8 mouse cellular contexts compared by ENCODE assay signal in genomic region chr12:15815170-15815575, GRCm38 (mm10). TPM values are rescaled to one million over a fixed set of nuclear protein-coding genes. Genes with fewer than 3 reads are reported as not detected.
A peak's percentile ranks its signal among the peaks of the same experiment; 100 is the strongest.
DNase-seq lines count a peak whose midpoint lies in the region; ATAC-seq and TF ChIP-seq lines count a peak whose summit lies in the region.

No protein-coding gene starts in this region.

- H3K4me1 ChIP-seq in MEL (ENCODE audit: control insufficient read depth in 1 of 2, insufficient read depth in 2 of 2, low read length in 2 of 2) = peaks cover 0 to 9% of the 10 kb centered on the region in 2 experiments
- H3K4me1 ChIP-seq in embryonic fibroblast, embryonic 13.5 days (ENCODE audit: control insufficient read depth, insufficient read depth, low read length) = peaks cover 8% of the 10 kb centered on the region
- H3K4me1 ChIP-seq in hindbrain, embryonic 11.5 days (replicated peaks; ENCODE audit: control insufficient read depth, insufficient read depth, low read length) = peaks cover 3% of the 10 kb centered on the region; the same call in 1 of the 2 replicates
- H3K4me1 ChIP-seq in limb, embryonic 10.5 days = peaks cover 33% of the 10 kb centered on the region
- peaks cover 27% of the 10 kb centered on the region for H3K4me1 ChIP-seq in midbrain, embryonic 12.5 days

- peak; percentile 91 for DNase-seq in heart, adult 11 months
- no peak for DNase-seq in heart, postnatal 25 days (ENCODE audit: low spot score)
- peak; percentile 67 for DNase-seq in MEL (ENCODE audit: low read depth, low spot score)
- DNase-seq in hindbrain, embryonic 11.5 days (ENCODE audit: low spot score) = peak; percentile 74
- peak; percentile 68 for DNase-seq in limb, embryonic 10.5 days (ENCODE audit: low spot score)
- peak; percentile 65 for DNase-seq in thymus, postnatal 14 days

- H3K9ac ChIP-seq in MEL (ENCODE audit: control insufficient read depth, low read depth, low read length, poor library complexity, severe bottlenecking) = peak overlapping the region; percentile 95
- peak overlapping the region; percentile 90 for H3K9ac ChIP-seq in hindbrain, embryonic 11.5 days (ENCODE audit: low read depth, low read length)
- H3K9ac ChIP-seq in midbrain, embryonic 12.5 days (replicated peaks) = peak overlapping the region; percentile 97

- no peak for TF ChIP-seq RAD21 in MEL (IDR thresholded peaks at IDR 0.05; ENCODE audit: low read depth, low read length)

- H3K9me3 ChIP-seq in MEL (replicated peaks; ENCODE audit: insufficient read depth, low read length) = no peaks in the 10 kb centered on the region
- no peaks in the 10 kb centered on the region for H3K9me3 ChIP-seq in hindbrain, embryonic 11.5 days (ENCODE audit: control insufficient read depth, low read length)
- no peaks in the 10 kb centered on the region for H3K9me3 ChIP-seq in limb, embryonic 10.5 days (replicated peaks)
- no peaks in the 10 kb centered on the region for H3K9me3 ChIP-seq in midbrain, embryonic 12.5 days

- H3K79me2 ChIP-seq in MEL (ENCODE audit: control insufficient read depth, insufficient read depth, low read length, poor library complexity) = peaks cover 55% of the 10 kb centered on the region

- peaks cover 0 to 8% of the 10 kb centered on the region in 2 experiments; a peak in 3 of 4 replicates for H3K36me3 ChIP-seq in MEL (ENCODE audit: control insufficient read depth in 1 of 2, insufficient read depth in 2 of 2, low read length in 2 of 2)
- H3K36me3 ChIP-seq in hindbrain, embryonic 11.5 days (ENCODE audit: control insufficient read depth, insufficient read depth, low read length) = no peaks in the 10 kb centered on the region
- no peaks in the 10 kb centered on the region for H3K36me3 ChIP-seq in limb, embryonic 10.5 days
- no peaks in the 10 kb centered on the region for H3K36me3 ChIP-seq in midbrain, embryonic 12.5 days

- intact Hi-C loops in heart, postnatal 25 days (cut with DNase I) = loop anchor here (1.0 to 10.0 kb wide), 3 partner anchors 200 to 372 kb away; no protein-coding TSS in a partner anchor

- peak overlapping the region; percentile 61 for H3K27ac ChIP-seq in MEL (ENCODE audit: control insufficient read depth, low read depth, low read length)
- H3K27ac ChIP-seq in embryonic fibroblast, embryonic 13.5 days (ENCODE audit: insufficient read depth, low read length) = peak overlapping the region; percentile 89
- peak overlapping the region; percentile 94 for H3K27ac ChIP-seq in hindbrain, embryonic 11.5 days (ENCODE audit: low read depth, low read length)
- H3K27ac ChIP-seq in limb, embryonic 10.5 days = peak overlapping the region; percentile 97
- peak overlapping the region; percentile 95 for H3K27ac ChIP-seq in midbrain, embryonic 12.5 days (replicated peaks)

- WGBS in hindbrain, embryonic 11.5 days = under 1% methylated on average over 23 of the region's 23 CpGs
- WGBS in limb, embryonic 10.5 days = under 1% methylated on average over 23 of the region's 23 CpGs
- under 1% methylated on average over 23 of the region's 23 CpGs for WGBS in midbrain, embryonic 12.5 days

- ATAC-seq in hindbrain, embryonic 11.5 days (ENCODE audit: low FRiP score) = no peak
- ATAC-seq in midbrain, embryonic 12.5 days (ENCODE audit: low FRiP score, low read depth) = no peak

- peak overlapping the region; percentile 61 for H3K4me2 ChIP-seq in hindbrain, embryonic 11.5 days (replicated peaks; ENCODE audit: low read depth, low read length)
- peak overlapping the region; percentile 61 for H3K4me2 ChIP-seq in midbrain, embryonic 12.5 days (replicated peaks)

- peak overlapping the region; percentile 97 to 98 for H3K4me3 ChIP-seq in MEL (ENCODE audit: control insufficient read depth in 1 of 2, insufficient read depth in 1 of 2, low read depth in 2 of 2, low read length in 2 of 2)
- peak overlapping the region; percentile 89 for H3K4me3 ChIP-seq in embryonic fibroblast, embryonic 13.5 days (ENCODE audit: insufficient read depth, low read length)
- peak overlapping the region; percentile 79 for H3K4me3 ChIP-seq in hindbrain, embryonic 11.5 days (ENCODE audit: low read depth, low read length)
- H3K4me3 ChIP-seq in limb, embryonic 10.5 days = peak overlapping the region; percentile 81
- H3K4me3 ChIP-seq in midbrain, embryonic 12.5 days = peak overlapping the region; percentile 79

- H3K27me3 ChIP-seq in MEL (ENCODE audit: control insufficient read depth in 1 of 2, insufficient read depth in 2 of 2, low read length in 2 of 2) = no peaks in the 10 kb centered on the region
- H3K27me3 ChIP-seq in hindbrain, embryonic 11.5 days (ENCODE audit: control insufficient read depth, insufficient read depth, low read length) = no peaks in the 10 kb centered on the region
- no peaks in the 10 kb centered on the region for H3K27me3 ChIP-seq in limb, embryonic 10.5 days (ENCODE audit: low read depth, poor library complexity, severe bottlenecking)
- no peaks in the 10 kb centered on the region for H3K27me3 ChIP-seq in midbrain, embryonic 12.5 days

- TF ChIP-seq POLR2A in MEL (IDR thresholded peaks at IDR 0.05; ENCODE audit: control insufficient read depth in 1 of 2, insufficient read depth in 1 of 2, low read depth in 1 of 2, low read length in 2 of 2, poor library complexity in 1 of 2) = no peak
- TF ChIP-seq POLR2A in embryonic fibroblast, embryonic 13.5 days (IDR thresholded peaks at IDR 0.05; ENCODE audit: low read depth, low read length) = no peak

- TF ChIP-seq CTCF in MEL (IDR thresholded peaks at IDR 0.05 in 2 of 3, conservative IDR thresholded peaks at IDR 0.05 in 1 of 3; ENCODE audit: control insufficient read depth in 1 of 3, insufficient read depth in 1 of 3, low read depth in 2 of 3, low read length in 3 of 3, poor library complexity in 1 of 3, severe bottlenecking in 1 of 3) = no peak
- no peak for TF ChIP-seq CTCF in embryonic fibroblast, embryonic 13.5 days (IDR thresholded peaks at IDR 0.05; ENCODE audit: borderline replicate concordance, insufficient read depth, low read length)

- TF ChIP-seq EP300 in MEL (IDR thresholded peaks at IDR 0.05; ENCODE audit: low read depth in 1 of 2, low read length in 2 of 2) = no peak

TF ChIP-seq in MEL, 35 proteins besides CTCF, POLR2A, EP300 and RAD21:
- TF ChIP-seq MXI1 (IDR thresholded peaks at IDR 0.05; ENCODE audit: low read depth, low read length) = peak; percentile 70; the same call in 1 of the 2 replicates
- TF ChIP-seq NELFE (IDR thresholded peaks at IDR 0.05; ENCODE audit: low read depth, low read length) = no peak
- TF ChIP-seq MYC (IDR thresholded peaks at IDR 0.05; ENCODE audit: low read depth, low read length) = 0 out of 2 replicates have a peak, but pooled peaks have one; percentile 55

RNA-seq across cellular contexts. Expression of gene Trib2, which starts 1.5 kb away (rescaled TPM):
- 10 to 100 TPM; 39.1 to 41.1 TPM for total RNA-seq in heart, postnatal 25 days (2021)
- 42.1 and 53.8 TPM in 2 replicates for total RNA-seq in MEL (2012; rRNA removed)
- polyA plus RNA-seq in MEL (2012; ENCODE audit: insufficient read depth in 1 of 2, insufficient read length in 2 of 2, low read depth in 1 of 2, low replicate concordance in 2 of 2, missing spikeins in 1 of 2) = 10 to 100 TPM; 20.1 to 80.6 TPM
- polyA plus RNA-seq in embryonic fibroblast, embryonic 13.5 days (2011; ENCODE audit: insufficient read length, low read depth, missing spikeins) = 30.2 and 34.0 TPM in 2 replicates
- polyA plus RNA-seq in hindbrain, embryonic 11.5 days (2014; fragmentation: Nextera tagmentation; extraction: Ambion mirVana) = 63.3 and 71.3 TPM in 2 replicates
- polyA plus RNA-seq in limb, embryonic 10.5 days (2016; fragmentation: Nextera tagmentation; extraction: Ambion mirVana) = 20.8 and 32.7 TPM in 2 replicates
- 89.5 and 89.7 TPM in 2 replicates for polyA plus RNA-seq in midbrain, embryonic 12.5 days (2016; fragmentation: Nextera tagmentation; extraction: Ambion mirVana)
